Mouse (Mus musculus): ENCODE measurements around the gene Pde10a.

GRCm38 (mm10) chr17:8499564-8500117 lies 25.5 kb upstream of the Pde10a start:
- TF ChIP-seq POLR2A (IDR thresholded peaks at IDR 0.05; ENCODE audit: control insufficient read depth, low read depth, low read length): no peak
- no peak for TF ChIP-seq CTCF (IDR thresholded peaks at IDR 0.05; ENCODE audit: control insufficient read depth, insufficient read depth, insufficient replicate concordance, low read depth, low read length)
